Mouse (Mus musculus): ENCODE results near the gene Mbnl1. TPM values are rescaled to one million over a fixed set of nuclear protein-coding genes. Genes with fewer than 3 reads are reported as not detected.

Gene Mbnl1
- total and polyA plus RNA-seq, 2 experiments from 2014 or later, result 70.8 to 94.9 TPM

- ATAC-seq (ENCODE audit: insufficient read depth, low read depth), result no peak
- peaks cover 8% of the 10 kb centered on the region for H3K4me1 ChIP-seq (ENCODE audit: control insufficient read depth, insufficient read depth)
- DNase-seq (ENCODE audit: low spot score), result no peak
- no peak overlapping the region for H3K4me2 ChIP-seq (ENCODE audit: low read depth, low read length)
- no peaks in the 10 kb centered on the region for H3K27me3 ChIP-seq (ENCODE audit: control insufficient read depth, insufficient read depth, low read length)
- H3K27ac ChIP-seq (ENCODE audit: low read depth), result no peak overlapping the region
- H3K4me3 ChIP-seq (ENCODE audit: low read depth, low read length), result no peak overlapping the region
- H3K36me3 ChIP-seq (replicated peaks; ENCODE audit: control insufficient read depth, insufficient read depth, low read length), result no peaks in the 10 kb centered on the region
- WGBS, result 81% methylated on average over 5 of the region's 5 CpGs
- TF ChIP-seq CTCF (IDR thresholded peaks at IDR 0.05; ENCODE audit: low read depth), result no peak
- TF ChIP-seq EP300 (IDR thresholded peaks at IDR 0.05; ENCODE audit: low read depth), result no peak
- no peaks in the 10 kb centered on the region for H3K9me3 ChIP-seq (replicated peaks; ENCODE audit: control insufficient read depth, low read length)
- no peak overlapping the region for H3K9ac ChIP-seq (replicated peaks; ENCODE audit: low read depth, low read length)
Observed at GRCm38 (mm10) chr3:60496197-60496596, 23.6 kb downstream of the Mbnl1 start.

- no peak overlapping the region for H3K9ac ChIP-seq (replicated peaks; ENCODE audit: low read depth, low read length)
- peaks cover 17% of the 10 kb centered on the region for H3K4me1 ChIP-seq (ENCODE audit: control insufficient read depth, insufficient read depth)
- H3K36me3 ChIP-seq (replicated peaks; ENCODE audit: control insufficient read depth, insufficient read depth, low read length), result no peaks in the 10 kb centered on the region
- no peak overlapping the region for H3K4me2 ChIP-seq (ENCODE audit: low read depth, low read length)
- ATAC-seq (ENCODE audit: insufficient read depth, low read depth), result no peak
- DNase-seq (ENCODE audit: low spot score), result no peak
- 78% methylated on average over 2 of the region's 2 CpGs for WGBS
- no peak for TF ChIP-seq CTCF (IDR thresholded peaks at IDR 0.05; ENCODE audit: low read depth)
- TF ChIP-seq EP300 (IDR thresholded peaks at IDR 0.05; ENCODE audit: low read depth), result no peak
- H3K27me3 ChIP-seq (ENCODE audit: control insufficient read depth, insufficient read depth, low read length), result no peaks in the 10 kb centered on the region
- H3K4me3 ChIP-seq (ENCODE audit: low read depth, low read length), result no peak overlapping the region
- peak overlapping the region; percentile 100; the same call in 1 of the 2 replicates for H3K27ac ChIP-seq (ENCODE audit: low read depth)
- no peaks in the 10 kb centered on the region for H3K9me3 ChIP-seq (replicated peaks; ENCODE audit: control insufficient read depth, low read length)
Observed at GRCm38 (mm10) chr3:60498151-60498550, 25.5 kb downstream of the Mbnl1 start.

- H3K27me3 ChIP-seq (ENCODE audit: control insufficient read depth, insufficient read depth, low read length), result no peaks in the 10 kb centered on the region
- WGBS, result 74% methylated on average over 3 of the region's 3 CpGs
- H3K4me2 ChIP-seq (ENCODE audit: low read depth, low read length), result peak overlapping the region; percentile 69; the same call in 1 of the 2 replicates
- peak overlapping the region; percentile 100 for H3K27ac ChIP-seq (ENCODE audit: low read depth)
- ATAC-seq (ENCODE audit: insufficient read depth, low read depth) (no peak), DNase-seq (ENCODE audit: low spot score) (no peak)
- no peak overlapping the region for H3K9ac ChIP-seq (replicated peaks; ENCODE audit: low read depth, low read length)
- no peaks in the 10 kb centered on the region for H3K36me3 ChIP-seq (replicated peaks; ENCODE audit: control insufficient read depth, insufficient read depth, low read length)
- H3K9me3 ChIP-seq (replicated peaks; ENCODE audit: control insufficient read depth, low read length), result no peaks in the 10 kb centered on the region
- TF ChIP-seq CTCF (IDR thresholded peaks at IDR 0.05; ENCODE audit: low read depth) (no peak), EP300 (IDR thresholded peaks at IDR 0.05; ENCODE audit: low read depth) (no peak)
- peaks cover 22% of the 10 kb centered on the region for H3K4me1 ChIP-seq (ENCODE audit: control insufficient read depth, insufficient read depth)
- H3K4me3 ChIP-seq (ENCODE audit: low read depth, low read length), result no peak overlapping the region
Observed at GRCm38 (mm10) chr3:60498646-60499045, 26.0 kb downstream of the Mbnl1 start.

GRCm38 (mm10) chr3:60499157-60499578, 26.5 kb downstream of the Mbnl1 start:
- Histone ChIP-seq H3K9ac (replicated peaks; ENCODE audit: low read depth, low read length) (no peak overlapping the region), H3K4me2 (ENCODE audit: low read depth, low read length) (peak overlapping the region; percentile 69), H3K9me3 (replicated peaks; ENCODE audit: control insufficient read depth, low read length) (no peaks in the 10 kb centered on the region), H3K4me3 (ENCODE audit: low read depth, low read length) (no peak overlapping the region), H3K27ac (ENCODE audit: low read depth) (peak overlapping the region; percentile 100), H3K27me3 (ENCODE audit: control insufficient read depth, insufficient read depth, low read length) (no peaks in the 10 kb centered on the region), H3K4me1 (ENCODE audit: control insufficient read depth, insufficient read depth) (peaks cover 26% of the 10 kb centered on the region), H3K36me3 (replicated peaks; ENCODE audit: control insufficient read depth, insufficient read depth, low read length) (no peaks in the 10 kb centered on the region)
- DNase-seq (ENCODE audit: low spot score) (peak; percentile 60), ATAC-seq (ENCODE audit: insufficient read depth, low read depth) (no peak)
- TF ChIP-seq CTCF (IDR thresholded peaks at IDR 0.05; ENCODE audit: low read depth) (no peak), EP300 (IDR thresholded peaks at IDR 0.05; ENCODE audit: low read depth) (no peak)
- WGBS, result 29% methylated on average over 6 of the region's 6 CpGs

GRCm38 (mm10) chr3:60499718-60500450, 27.3 kb downstream of the Mbnl1 start:
- peak overlapping the region; percentile 93 for H3K4me3 ChIP-seq (ENCODE audit: low read depth, low read length)
- ATAC-seq (ENCODE audit: insufficient read depth, low read depth), result no peak
- peaks cover 34% of the 10 kb centered on the region for H3K4me1 ChIP-seq (ENCODE audit: control insufficient read depth, insufficient read depth)
- no peaks in the 10 kb centered on the region for H3K27me3 ChIP-seq (ENCODE audit: control insufficient read depth, insufficient read depth, low read length)
- H3K9me3 ChIP-seq (replicated peaks; ENCODE audit: control insufficient read depth, low read length), result no peaks in the 10 kb centered on the region
- peak overlapping the region; percentile 100 for H3K27ac ChIP-seq (ENCODE audit: low read depth)
- no peaks in the 10 kb centered on the region for H3K36me3 ChIP-seq (replicated peaks; ENCODE audit: control insufficient read depth, insufficient read depth, low read length)
- DNase-seq (ENCODE audit: low spot score), result no peak
- TF ChIP-seq CTCF (IDR thresholded peaks at IDR 0.05; ENCODE audit: low read depth), result no peak
- TF ChIP-seq EP300 (IDR thresholded peaks at IDR 0.05; ENCODE audit: low read depth), result no peak
- peak overlapping the region; percentile 98 for H3K9ac ChIP-seq (replicated peaks; ENCODE audit: low read depth, low read length)
- WGBS, result 41% methylated on average over 7 of the region's 7 CpGs
- H3K4me2 ChIP-seq (ENCODE audit: low read depth, low read length), result peak overlapping the region; percentile 69

Measured in heart, postnatal 0 days (tissue).